Mouse (Mus musculus) brain, embryonic 14.5 days (tissue): ENCODE measurements at regions not wholly inside any gene's neighbourhood (a gene's known extent, or its start where the extent isn't known, plus 50 kb on each side); places are given as distances from the start of the nearest gene placed in this dataset.

Source experiments
- CTCF ChIP-seq: fragments of 200-500 bp; IDR thresholded peaks from 2 replicates; pipeline ENCODE4 v1.5.1; 2012; ENCODE audit warnings: inconsistent platforms, mild to moderate bottlenecking, moderate library complexity, borderline replicate concordance; ENCODE audit not compliant: insufficient read depth, insufficient read length; ENCODE audit errors: extremely low read depth
- POLR2A ChIP-seq: fragments of 200-500 bp; IDR thresholded peaks from 2 replicates; pipeline ENCODE4 v1.6.1; 2012; ENCODE audit warnings: mild to moderate bottlenecking, inconsistent platforms, borderline replicate concordance; ENCODE audit not compliant: poor library complexity, insufficient read depth, insufficient read length, severe bottlenecking; ENCODE audit errors: extremely low read depth

GRCm38 (mm10) chr8:98651010-98651409 lies 765.3 kb downstream of the Cdh8 start:
- no peak for TF ChIP-seq CTCF
- TF ChIP-seq POLR2A, result no peak
